Mouse (Mus musculus) gastrocnemius, postnatal 4 days (tissue): ENCODE results near the gene D8Ertd738e. TPM values are rescaled to one million over a fixed set of nuclear protein-coding genes. Genes with fewer than 3 reads are reported as not detected.

ENCODE experiments used
- DNase-seq, 2 experiments: peaks; one replicate each; pipeline ENCODE4 v3.0.0; 2021 to 2022; ENCODE audit warnings: low spot score in 2 of 2, mixed read lengths in 2 of 2
- total RNA-seq, 2 experiments: library from RNA; stranded (reverse); gene quantifications; 2 replicates each; pipeline ENCODE4 v1.2.3; 2021

Gene D8Ertd738e
- total RNA-seq, 2 experiments from 2014 or later: 197 to 218 TPM

DNA sequence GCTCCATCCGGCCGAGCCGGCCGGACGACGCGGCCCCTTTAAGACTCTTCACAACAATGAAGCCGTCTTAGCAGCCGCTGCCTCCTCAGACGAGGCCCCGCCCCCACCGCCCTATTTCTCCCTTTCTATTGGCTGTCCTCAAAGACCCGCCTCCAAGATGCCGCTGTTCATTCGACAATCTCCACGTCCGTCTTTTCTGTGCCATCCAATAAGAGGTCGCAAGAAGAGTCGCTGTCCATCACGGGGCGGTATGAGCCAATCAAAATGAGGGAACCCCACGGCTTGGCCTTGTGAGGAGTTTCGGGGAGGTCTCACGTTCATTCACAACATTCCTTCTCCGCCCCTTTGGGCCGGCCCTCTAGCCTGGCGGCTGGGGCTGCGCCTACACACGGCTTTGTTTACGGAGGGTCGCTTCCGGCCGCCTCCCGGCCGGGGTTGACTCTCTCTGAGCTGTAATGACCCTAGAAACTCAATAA lies 12.5 kb downstream of the D8Ertd738e start, which contains the start of gene Zswim4:
Gene Zswim4 (minus strand): TSS at position 58 of the 476 bp plus-strand sequence.
- DNase-seq: peak; percentile 93 to 94

- no peak for DNase-seq
These were observed 13.0 kb downstream of the D8Ertd738e start for GRCm38 (mm10) chr8:84236410-84236997.

- no peak for DNase-seq
These were observed 13.6 kb downstream of the D8Ertd738e start for GRCm38 (mm10) chr8:84235746-84236409.

DNA sequence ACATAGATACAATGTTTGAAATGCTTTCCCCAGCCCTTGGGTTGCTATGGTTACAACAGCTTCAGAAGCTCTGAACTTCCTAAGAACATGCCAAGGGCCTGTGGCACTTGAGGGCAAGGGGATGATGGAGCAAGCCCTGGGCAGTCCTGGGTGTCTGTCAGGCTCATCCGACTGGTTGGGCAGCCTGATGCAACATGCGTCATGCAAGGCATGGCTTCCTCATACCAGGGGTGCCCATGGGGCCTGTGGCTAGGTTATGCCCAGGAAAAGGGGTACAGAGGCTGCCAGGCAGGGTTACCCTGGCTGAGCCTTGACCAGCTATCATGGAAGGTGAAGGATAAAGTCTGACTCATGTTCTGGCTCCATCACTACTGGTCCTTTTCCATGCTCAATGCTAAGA lies 16.5 kb downstream of the D8Ertd738e start:
- DNase-seq: no peak

- no peak for DNase-seq
These were observed 18.8 kb downstream of the D8Ertd738e start for GRCm38 (mm10) chr8:84230735-84231134.

GRCm38 (mm10) chr8:84223322-84224029 lies 26.0 kb downstream of the D8Ertd738e start:
- DNase-seq: no peak

DNA sequence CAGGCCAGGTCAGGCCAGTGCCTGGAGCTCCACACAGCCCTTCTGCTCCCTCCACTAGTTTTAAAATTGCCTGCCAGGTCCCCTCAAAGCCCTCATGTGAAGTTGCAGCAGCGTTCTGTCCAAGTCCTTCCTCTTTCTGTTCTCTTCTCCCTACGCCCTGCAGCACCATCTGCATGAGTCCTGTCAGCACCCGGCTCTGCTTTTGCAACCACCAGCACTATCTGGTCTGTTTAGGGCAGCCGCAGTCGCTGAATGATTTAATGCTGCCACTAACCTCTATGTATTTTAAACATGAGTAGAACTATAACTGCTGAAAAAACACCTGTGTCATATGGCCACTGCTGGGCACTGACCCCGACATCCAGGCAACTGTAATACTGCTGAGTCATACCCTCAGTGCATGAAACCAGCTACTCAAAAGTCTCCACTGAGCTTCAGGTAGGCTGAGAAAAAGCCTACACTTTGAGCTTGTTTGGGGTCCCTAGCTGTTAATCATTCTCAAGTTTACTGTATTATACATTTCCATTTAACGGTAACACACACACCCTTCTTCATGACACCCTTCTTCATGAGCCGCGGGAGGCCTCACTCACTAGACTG lies 26.9 kb downstream of the D8Ertd738e start:
- no peak for DNase-seq

DNA sequence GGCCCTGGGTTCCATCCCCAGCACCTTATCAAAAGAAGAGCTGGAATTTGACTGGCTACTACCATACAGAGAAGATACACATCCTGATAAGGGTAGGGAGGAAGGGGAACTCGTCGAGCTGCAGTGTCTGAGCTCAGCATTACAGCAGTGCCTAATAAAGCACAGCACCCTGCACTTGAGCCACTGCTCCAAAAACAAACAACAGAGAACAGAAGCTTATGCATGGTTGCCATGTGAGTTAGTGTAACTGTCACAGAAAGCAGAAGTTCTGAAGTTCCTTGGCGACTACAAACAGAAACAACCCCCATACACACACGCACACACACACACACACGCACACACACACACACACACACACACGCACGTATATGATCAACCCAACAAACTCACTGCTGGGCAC lies 29.4 kb downstream of the D8Ertd738e start:
- DNase-seq: no peak

DNA sequence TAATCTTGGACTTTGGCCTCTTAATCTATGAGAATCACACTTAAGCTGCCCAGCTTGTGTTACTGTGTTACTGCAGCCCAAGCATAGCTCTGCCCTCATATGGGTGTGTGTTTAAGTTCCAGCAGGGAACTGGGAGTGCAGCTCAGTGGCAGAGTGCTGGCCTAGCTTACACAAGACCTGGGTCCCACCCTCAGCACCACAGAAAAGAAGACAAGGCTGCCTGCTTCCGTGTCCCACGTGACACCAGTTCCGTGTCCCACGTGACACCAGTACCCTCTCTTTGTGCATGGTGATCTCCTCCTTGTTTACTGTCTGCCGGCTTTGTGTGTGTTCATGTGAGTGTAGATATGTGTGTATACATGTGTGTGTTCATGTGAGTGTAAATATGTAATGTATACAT lies 31.4 kb downstream of the D8Ertd738e start:
- no peak for DNase-seq

GRCm38 (mm10) chr8:84217206-84217605 lies 32.3 kb downstream of the D8Ertd738e start:
- no peak for DNase-seq

- DNase-seq: no peak
These were observed 36.2 kb downstream of the D8Ertd738e start for GRCm38 (mm10) chr8:84213277-84213676.

- no peak for DNase-seq
These were observed 37.5 kb downstream of the D8Ertd738e start for GRCm38 (mm10) chr8:84211881-84212563.

GRCm38 (mm10) chr8:84211202-84211601 lies 38.3 kb downstream of the D8Ertd738e start:
- DNase-seq: no peak

DNA sequence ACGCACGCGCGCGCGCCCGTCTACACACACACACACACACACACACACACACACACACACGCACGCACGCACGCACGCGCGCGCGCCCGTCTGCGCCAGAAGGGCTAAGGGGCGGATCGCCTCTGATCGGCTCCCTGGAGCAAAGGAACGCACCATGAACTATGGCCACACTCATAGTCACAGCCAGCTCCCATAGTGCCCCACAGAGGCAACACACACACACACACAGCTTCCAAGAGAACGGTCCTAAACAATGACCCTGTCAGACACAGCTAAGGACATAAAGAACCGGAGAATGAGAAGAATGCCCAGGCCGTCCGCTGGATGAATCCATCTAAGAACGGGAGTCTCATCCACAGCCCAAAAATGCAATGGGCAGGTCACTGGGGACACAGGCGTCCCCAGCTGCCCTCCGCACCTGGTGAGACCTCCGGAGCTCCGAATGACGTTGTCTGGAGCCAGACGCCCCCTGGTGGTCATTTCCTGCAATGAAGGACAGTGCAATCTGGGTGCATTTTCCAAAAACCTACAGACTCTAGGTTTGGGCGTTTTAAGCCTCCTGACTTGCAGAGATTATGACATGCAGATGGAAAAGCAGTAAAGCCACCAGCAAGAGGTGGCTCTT lies 39.2 kb downstream of the D8Ertd738e start:
- peak; percentile 87 to 88 for DNase-seq

- DNase-seq: no peak
These were observed 40.8 kb downstream of the D8Ertd738e start for GRCm38 (mm10) chr8:84208381-84209380.

DNA sequence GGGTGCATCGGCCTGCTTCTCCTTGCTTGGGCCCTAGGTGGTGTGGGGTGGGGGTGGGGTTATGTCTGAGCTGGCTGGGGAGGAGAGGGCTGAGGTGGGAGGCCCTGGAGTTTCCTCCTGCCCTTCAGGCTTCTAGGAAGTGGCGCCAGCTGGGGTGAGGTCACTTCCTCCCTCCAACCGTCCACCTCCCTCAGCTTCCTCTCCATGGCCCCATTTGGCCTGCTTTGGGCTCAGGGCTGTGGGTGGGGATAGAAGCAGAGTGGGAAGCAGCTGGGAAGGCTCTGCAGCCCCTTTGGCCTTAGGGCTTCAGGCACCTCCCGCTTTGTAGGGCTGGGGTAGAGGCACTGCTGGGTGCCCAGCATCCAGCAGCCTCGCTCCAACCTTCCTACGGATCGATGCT lies 41.7 kb downstream of the D8Ertd738e start:
- DNase-seq: peak in 1 of 2 experiments; percentile 75

DNA sequence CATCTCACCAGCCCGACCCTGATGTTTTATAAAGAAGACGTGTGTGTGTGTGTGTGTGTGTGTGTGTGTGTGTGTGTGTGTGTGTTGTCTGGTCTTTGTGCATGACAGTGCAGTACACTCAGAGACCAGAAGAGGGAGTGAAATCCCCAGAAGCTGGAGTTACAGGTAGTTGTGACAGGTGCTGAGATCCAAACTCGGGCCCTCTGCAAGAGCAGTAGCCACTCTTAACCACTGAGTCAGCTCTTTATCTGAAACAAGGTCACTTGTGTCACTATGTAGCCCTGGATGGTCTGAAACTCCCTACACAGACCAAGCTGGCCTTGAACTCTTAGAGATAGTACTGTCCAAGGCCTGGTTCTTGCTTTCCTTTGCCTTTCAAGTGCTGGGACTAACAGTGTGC lies 42.9 kb downstream of the D8Ertd738e start:
- no peak for DNase-seq

- DNase-seq: no peak
These were observed 44.4 kb downstream of the D8Ertd738e start for GRCm38 (mm10) chr8:84205073-84205472.
